Mouse (Mus musculus) G1E-ER4 (cell line): Measurements from ENCODE around the gene Ankrd55. TPM values are rescaled to one million over a fixed set of nuclear protein-coding genes. Genes with fewer than 3 reads are reported as not detected.

Source experiments
- GATA1 ChIP-seq: IDR thresholded peaks from one replicate; pipeline ENCODE4 v1.8.0; 2012; ENCODE audit warnings: low read length, inconsistent platforms
- polyA plus RNA-seq: library from polyadenylated mRNA; stranded (reverse); fragments of >175 nt; gene quantifications from 2 replicates; pipeline ENCODE4 v1.2.3, GENCODE M21; 2012

Ankrd55 gene
- polyA plus RNA-seq, 1 experiment: not detected

GRCm38 (mm10) chr13:112348896-112349484 is 60.7 kb downstream of the Ankrd55 start:
- TF ChIP-seq GATA1: no peak

- TF ChIP-seq GATA1: no peak
These were observed 61.2 kb downstream of the Ankrd55 start for GRCm38 (mm10) chr13:112349500-112349899.

- TF ChIP-seq GATA1: no peak
These were observed 63.7 kb downstream of the Ankrd55 start for GRCm38 (mm10) chr13:112351943-112352342.

- TF ChIP-seq GATA1: no peak
These were observed 66.0 kb downstream of the Ankrd55 start for GRCm38 (mm10) chr13:112354109-112354867.

- TF ChIP-seq GATA1: no peak
These were observed 66.7 kb downstream of the Ankrd55 start for GRCm38 (mm10) chr13:112354958-112355357.

GRCm38 (mm10) chr13:112355794-112356486 is 67.7 kb downstream of the Ankrd55 start:
- TF ChIP-seq GATA1: no peak

- no peak for TF ChIP-seq GATA1
These were observed 73.3 kb downstream of the Ankrd55 start for GRCm38 (mm10) chr13:112361575-112361974.

GRCm38 (mm10) chr13:112363218-112363617 is 75.0 kb downstream of the Ankrd55 start:
- no peak for TF ChIP-seq GATA1

- no peak for TF ChIP-seq GATA1
These were observed 75.5 kb downstream of the Ankrd55 start for GRCm38 (mm10) chr13:112363746-112364145.

- TF ChIP-seq GATA1: no peak
These were observed 76.4 kb downstream of the Ankrd55 start for GRCm38 (mm10) chr13:112364698-112365097.

- TF ChIP-seq GATA1: no peak
These were observed 77.1 kb downstream of the Ankrd55 start for GRCm38 (mm10) chr13:112365303-112365702.

- TF ChIP-seq GATA1: no peak
These were observed 77.5 kb downstream of the Ankrd55 start for GRCm38 (mm10) chr13:112365762-112366161.

- no peak for TF ChIP-seq GATA1
These were observed 78.2 kb downstream of the Ankrd55 start for GRCm38 (mm10) chr13:112366321-112367029.

GRCm38 (mm10) chr13:112371729-112372128 is 83.5 kb downstream of the Ankrd55 start:
- TF ChIP-seq GATA1: no peak

- no peak for TF ChIP-seq GATA1
These were observed 87.5 kb downstream of the Ankrd55 start for GRCm38 (mm10) chr13:112375766-112376165.
